Mouse (Mus musculus) Patski (cell line): ENCODE data around the gene Apln. TPM values are rescaled to one million over a fixed set of nuclear protein-coding genes. Genes with fewer than 3 reads are reported as not detected.

ENCODE experiments used
- ATAC-seq: fragments of 100-300 bp; one replicate; pipeline ENCODE4 v1.8.0; 2021
- CTCF ChIA-PET: fragments of 350-600 bp; sonication (Branson Sonifier 250); formaldehyde crosslinking; loops from one replicate; lab custom pipeline; 2022; ENCODE audit warnings: inconsistent platforms; lab: Charles Lee
- POLR2A ChIA-PET: fragments of 350-600 bp; sonication (Branson Sonifier 250); formaldehyde crosslinking; loops from one replicate; lab custom pipeline; 2022; ENCODE audit warnings: antibody characterized with exemption, inconsistent platforms; lab: Charles Lee
- DNase-seq: peaks from one replicate; pipeline ENCODE4 v3.0.0-alpha.2; 2011; ENCODE audit warnings: low read depth, low spot score
- H3K27me3 ChIP-seq: fragments of 371-371 bp; one replicate; pipeline ENCODE4 v1.5.1; 2021
- CTCF ChIP-seq: fragments of 100-300 bp; IDR thresholded peaks from one replicate; pipeline ENCODE4 v1.5.1; 2021
- in situ Hi-C: fragments of 300-500 bp; cut with MboI; formaldehyde crosslinking; loops from 3 replicates; pipeline ENCODE4 v1.11.1; 2018; ENCODE audit warnings: low pct_unique_long_range_greater_than_20kb, mixed read lengths
- polyA plus RNA-seq: library from polyadenylated mRNA; unstranded; gene quantifications from one replicate; pipeline ENCODE4 v1.2.3, GENCODE M21; 2021

Apln gene
- polyA plus RNA-seq, 1 experiment from 2014 or later: 2.3 TPM

GRCm38 (mm10) chrX:48053743-48054142 lies 19.1 kb upstream of the Apln start:
- ATAC-seq (no peak), DNase-seq (no peak)
- H3K27me3 ChIP-seq: peaks cover 13% of the 10 kb centered on the region
- in situ Hi-C loops: no loop called here
- ChIA-PET CTCF (no interaction called here), POLR2A (no interaction called here)
- TF ChIP-seq CTCF: no peak

GRCm38 (mm10) chrX:48046315-48046714 lies 11.7 kb upstream of the Apln start:
- in situ Hi-C loops: no loop called here
- ChIA-PET POLR2A (no interaction called here), CTCF (interaction anchor here (1.8 kb wide), 1 partner anchor 10 kb away, joined by 4 read pairs; no protein-coding TSS in a partner anchor)
- peaks cover 20% of the 10 kb centered on the region for H3K27me3 ChIP-seq
- TF ChIP-seq CTCF: no peak
- DNase-seq (no peak), ATAC-seq (no peak)

- CTCF ChIA-PET: no interaction called here
- no peak for TF ChIP-seq CTCF
- DNase-seq (no peak), ATAC-seq (peak; percentile 17)
- peaks cover 17% of the 10 kb centered on the region for H3K27me3 ChIP-seq
- in situ Hi-C loops: no loop called here
- POLR2A ChIA-PET: no interaction called here
Observed at GRCm38 (mm10) chrX:48044261-48044660, 9.6 kb upstream of the Apln start.

GRCm38 (mm10) chrX:48042748-48043147 lies 8.1 kb upstream of the Apln start:
- TF ChIP-seq CTCF: no peak
- ChIA-PET POLR2A (no interaction called here), CTCF (interaction anchor here (2.0 kb wide), 1 partner anchor 57 kb away, joined by 6 read pairs; no protein-coding TSS in a partner anchor)
- in situ Hi-C loops: no loop called here
- no peak for ATAC-seq
- no peak for DNase-seq
- H3K27me3 ChIP-seq: peaks cover 5% of the 10 kb centered on the region

- no peak for ATAC-seq
- DNase-seq: no peak
- ChIA-PET CTCF (no interaction called here), POLR2A (no interaction called here)
- no peak for TF ChIP-seq CTCF
- peaks cover 5% of the 10 kb centered on the region for H3K27me3 ChIP-seq
- in situ Hi-C loops: no loop called here
Observed at GRCm38 (mm10) chrX:48040379-48040778, 5.7 kb upstream of the Apln start.

GRCm38 (mm10) chrX:48033766-48034143 lies 898 bp downstream of the Apln start:
- ChIA-PET CTCF (interaction anchor here (1.4 kb wide), 1 partner anchor 14 kb away, joined by 4 read pairs; no protein-coding TSS in a partner anchor), POLR2A (no interaction called here)
- DNase-seq (no peak), ATAC-seq (no peak)
- no peaks in the 10 kb centered on the region for H3K27me3 ChIP-seq
- TF ChIP-seq CTCF: no peak
- in situ Hi-C loops: no loop called here

- ATAC-seq (no peak), DNase-seq (no peak)
- CTCF ChIA-PET: no interaction called here
- H3K27me3 ChIP-seq: no peaks in the 10 kb centered on the region
- in situ Hi-C loops: no loop called here
- no peak for TF ChIP-seq CTCF
- POLR2A ChIA-PET: no interaction called here
Observed at GRCm38 (mm10) chrX:48033024-48033423, 1.6 kb downstream of the Apln start.

- CTCF ChIA-PET: no interaction called here
- DNase-seq: no peak
Observed at GRCm38 (mm10) chrX:48031866-48032265, 2.8 kb downstream of the Apln start.

GRCm38 (mm10) chrX:48030593-48030992 lies 4.1 kb downstream of the Apln start:
- no peak for ATAC-seq
- in situ Hi-C loops: no loop called here

More at GRCm38 (mm10) chrX:48031866-48032265, 2.8 kb downstream of the Apln start:
- POLR2A ChIA-PET: no interaction called here
- TF ChIP-seq CTCF: no peak
- no peak for ATAC-seq
- H3K27me3 ChIP-seq: no peaks in the 10 kb centered on the region
- in situ Hi-C loops: no loop called here

GRCm38 (mm10) chrX:48022811-48023210 lies 11.8 kb downstream of the Apln start:
- POLR2A ChIA-PET: no interaction called here
- H3K27me3 ChIP-seq: peaks cover 13% of the 10 kb centered on the region
- no peak for TF ChIP-seq CTCF
- DNase-seq: no peak
- in situ Hi-C loops: loop anchor here (5.0 to 10.0 kb wide), 2 partner anchors 79 to 232 kb away; partner anchors contain the start of gene Utp14a
- CTCF ChIA-PET: no interaction called here
- ATAC-seq: no peak

More at GRCm38 (mm10) chrX:48030593-48030992, 4.1 kb downstream of the Apln start:
- no peak for TF ChIP-seq CTCF
- H3K27me3 ChIP-seq: no peaks in the 10 kb centered on the region
- ChIA-PET CTCF (interaction anchor here (2.0 kb wide), 1 partner anchor 11 kb away, joined by 6 read pairs; no protein-coding TSS in a partner anchor), POLR2A (no interaction called here)
- no peak for DNase-seq

GRCm38 (mm10) chrX:48019940-48020339 lies 14.7 kb downstream of the Apln start:
- ChIA-PET POLR2A (no interaction called here), CTCF (interaction anchor here (1.1 to 2.2 kb wide), 11 partner anchors 11 to 105 kb away, joined by 3 to 6 read pairs (median 4); partner anchors contain the start of gene Apln)
- in situ Hi-C loops: loop anchor here (5.0 to 10.0 kb wide), 2 partner anchors 82 to 235 kb away; partner anchors contain the start of gene Utp14a
- DNase-seq (no peak), ATAC-seq (no peak)
- H3K27me3 ChIP-seq: peaks cover 13% of the 10 kb centered on the region
- peak; percentile 77 for TF ChIP-seq CTCF

GRCm38 (mm10) chrX:48019359-48019758 lies 15.3 kb downstream of the Apln start:
- POLR2A ChIA-PET: no interaction called here
- in situ Hi-C loops: no loop called here
- ATAC-seq (no peak), DNase-seq (no peak)
- H3K27me3 ChIP-seq: peaks cover 11% of the 10 kb centered on the region
- no peak for TF ChIP-seq CTCF
- CTCF ChIA-PET: interaction anchor here (1.1 to 2.2 kb wide), 10 partner anchors 11 to 106 kb away, joined by 3 to 6 read pairs (median 4); partner anchors contain the start of gene Apln
